Mouse (Mus musculus) kidney, adult 2 months (tissue): ENCODE data around the gene Opa1.

Experiments
- CTCF ChIP-seq: fragments of 200-500 bp; conservative IDR thresholded peaks from 2 replicates; pipeline ENCODE4 v1.5.1; 2011; ENCODE audit warnings: low read depth, mild to moderate bottlenecking, control low read depth, low read length, moderate library complexity, mixed read lengths; ENCODE audit not compliant: insufficient read depth, insufficient read length
- POLR2A ChIP-seq: fragments of 200-500 bp; IDR thresholded peaks from one replicate; pipeline ENCODE4 v1.6.1; 2011; ENCODE audit warnings: low read depth, low read length, control low read depth

GRCm38 (mm10) chr16:29687987-29688885, 109.1 kb downstream of the Opa1 start:
- no peak for TF ChIP-seq CTCF
- no peak for TF ChIP-seq POLR2A
